Mouse (Mus musculus): ENCODE measurements around the gene Comp.
A peak's percentile ranks its signal among the peaks of the same experiment; 100 is the strongest.

The Comp gene

DNA sequence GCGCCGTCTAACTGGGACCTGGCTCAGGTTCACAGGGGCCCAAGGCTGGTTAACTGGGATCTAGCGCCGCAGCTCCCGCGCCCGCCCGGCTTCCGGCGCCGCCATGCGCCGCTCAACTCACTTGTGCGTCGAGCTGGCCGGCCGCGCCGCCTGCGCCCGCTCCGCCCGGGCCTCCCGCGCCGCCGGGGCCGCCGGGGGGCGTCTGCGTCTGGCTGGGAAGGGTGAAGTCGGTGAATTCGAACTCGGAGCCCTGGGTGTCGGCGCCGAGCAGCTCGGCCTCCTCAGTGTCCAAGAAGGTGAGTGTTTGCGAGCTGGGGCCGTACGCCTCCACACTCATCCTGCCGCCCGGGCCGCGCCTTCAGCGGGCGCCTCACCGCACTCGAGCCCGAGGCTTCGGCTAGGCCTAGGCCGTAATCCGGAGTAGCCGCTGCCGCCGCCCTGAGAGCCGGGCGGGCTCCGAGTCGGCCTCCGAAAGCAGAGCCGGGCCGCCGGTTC is 20.7 kb upstream of the Comp start:
- no peak for DNase-seq (ENCODE audit: low spot score in 2 of 2)

GRCm38 (mm10) chr8:70353194-70353817 is 20.1 kb upstream of the Comp start, which contains the start of gene Upf1:
Upf1 (minus strand) TSS chr8:70353278.
- DNase-seq (ENCODE audit: low spot score in 2 of 2) = peak; percentile 94 to 99

GRCm38 (mm10) chr8:70354004-70354403 is 19.4 kb upstream of the Comp start:
- DNase-seq (ENCODE audit: low spot score in 2 of 2) = no peak

DNA sequence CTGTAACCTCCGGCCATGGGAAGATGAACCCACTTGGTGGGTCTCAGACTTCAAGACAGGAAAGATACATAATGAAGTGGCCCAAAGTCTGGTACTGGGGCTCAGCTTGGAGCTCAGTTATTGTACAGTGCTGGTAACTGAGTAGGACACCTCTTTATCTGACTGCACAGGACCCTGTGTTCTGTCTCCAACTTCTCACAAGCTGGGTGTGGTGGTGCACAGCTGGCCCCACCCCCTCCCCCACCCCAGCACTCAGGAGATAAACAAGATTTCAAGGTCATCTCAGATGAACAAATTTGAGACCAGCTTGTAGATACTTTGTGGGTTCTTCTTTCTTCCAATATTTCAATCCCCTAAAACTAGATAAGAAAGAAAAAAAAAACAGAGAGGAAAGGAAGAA is 17.2 kb upstream of the Comp start:
- DNase-seq (ENCODE audit: low spot score in 2 of 2) = no peak

DNA sequence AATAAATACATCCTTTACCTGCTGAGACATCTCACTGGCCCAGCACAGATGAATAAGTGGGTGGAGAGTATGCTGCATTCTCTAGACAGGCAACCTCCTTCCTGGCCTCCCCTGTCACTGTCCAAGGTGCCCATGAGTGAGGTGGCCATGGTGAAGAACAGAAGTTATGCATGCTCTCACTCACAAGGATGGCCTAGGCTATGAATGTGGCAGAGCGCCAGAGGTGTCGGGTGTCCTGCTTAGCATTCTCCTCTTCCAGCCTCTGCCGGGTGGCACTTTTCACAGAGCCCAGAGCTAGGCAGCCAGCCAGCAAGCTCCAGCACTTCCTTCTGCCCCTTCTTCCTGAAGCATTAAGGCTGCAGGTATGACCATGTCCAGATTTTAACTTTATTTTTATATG is 13.9 kb upstream of the Comp start:
- no peak for DNase-seq (ENCODE audit: low spot score in 2 of 2)

DNA sequence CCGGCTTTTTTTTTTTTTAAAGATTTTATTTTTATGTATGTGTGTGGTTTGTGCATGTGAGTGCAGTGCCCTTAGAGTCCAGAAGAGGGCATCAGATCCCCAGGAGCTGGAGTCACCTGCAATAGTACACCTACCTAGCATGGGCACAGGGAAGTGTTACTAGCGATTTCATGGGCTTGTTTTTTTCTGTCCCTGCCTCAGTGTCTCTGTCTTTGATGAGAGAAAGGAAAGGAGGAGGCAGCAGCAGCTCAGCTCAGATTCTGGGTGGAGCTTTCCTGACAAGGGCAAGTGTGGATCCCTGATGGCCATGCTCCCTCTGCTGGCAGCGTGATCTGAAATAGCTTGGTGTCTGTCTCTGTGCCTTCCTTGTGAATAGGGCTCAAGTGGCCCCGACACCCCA is 12.6 kb upstream of the Comp start:
- DNase-seq (ENCODE audit: low spot score in 2 of 2) = no peak

DNA sequence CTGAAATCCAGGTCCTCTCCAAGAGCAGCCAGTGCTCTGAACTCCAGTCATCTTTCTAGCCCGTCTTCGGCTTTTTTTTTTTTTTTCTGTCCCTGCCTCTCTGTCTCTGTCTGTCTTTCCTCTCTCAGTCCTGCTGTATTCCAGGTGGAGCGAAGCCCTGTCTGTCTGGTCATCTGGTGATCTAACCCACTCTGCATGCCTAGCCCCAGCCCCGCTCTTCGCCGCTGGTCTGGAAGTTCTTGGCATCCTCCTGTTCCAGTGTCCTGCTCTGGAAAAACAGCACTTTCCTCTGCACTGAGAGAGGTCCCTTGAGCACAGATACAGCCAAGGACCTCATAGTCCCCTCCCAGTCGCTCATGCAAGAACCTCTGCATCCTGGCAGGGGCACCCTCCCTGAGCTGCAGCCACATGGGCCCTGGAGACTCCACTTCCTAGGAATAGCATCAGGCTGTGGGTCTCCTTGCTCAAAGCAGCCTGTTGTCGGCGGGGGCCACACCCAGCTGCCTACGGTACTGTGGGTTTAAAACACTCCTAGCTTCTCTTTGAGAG is 11.8 kb upstream of the Comp start:
- no peak for DNase-seq (ENCODE audit: low spot score in 2 of 2)

GRCm38 (mm10) chr8:70364066-70364465 is 9.3 kb upstream of the Comp start:
- no peak for DNase-seq (ENCODE audit: low spot score in 2 of 2)

DNA sequence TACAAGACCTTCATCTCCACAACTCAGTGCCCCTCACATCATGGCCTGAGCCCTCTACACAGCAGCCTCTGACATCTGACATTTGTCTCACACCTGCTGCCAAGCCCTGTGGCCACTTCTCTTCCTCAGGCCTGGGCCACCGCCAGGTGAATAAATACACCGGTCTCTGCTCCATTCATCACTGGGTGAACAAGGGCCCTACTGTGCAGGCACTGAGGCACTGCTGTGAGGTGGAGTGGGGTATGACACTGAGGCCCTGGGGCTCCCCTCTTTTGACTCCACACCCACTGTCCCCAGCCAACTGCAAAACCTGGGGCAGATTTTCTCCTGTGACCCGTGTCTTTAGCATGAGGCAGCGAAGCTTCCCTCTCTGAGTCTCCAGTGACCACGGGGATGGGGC is 6.8 kb upstream of the Comp start:
- no peak for DNase-seq (ENCODE audit: low spot score in 2 of 2)

DNA sequence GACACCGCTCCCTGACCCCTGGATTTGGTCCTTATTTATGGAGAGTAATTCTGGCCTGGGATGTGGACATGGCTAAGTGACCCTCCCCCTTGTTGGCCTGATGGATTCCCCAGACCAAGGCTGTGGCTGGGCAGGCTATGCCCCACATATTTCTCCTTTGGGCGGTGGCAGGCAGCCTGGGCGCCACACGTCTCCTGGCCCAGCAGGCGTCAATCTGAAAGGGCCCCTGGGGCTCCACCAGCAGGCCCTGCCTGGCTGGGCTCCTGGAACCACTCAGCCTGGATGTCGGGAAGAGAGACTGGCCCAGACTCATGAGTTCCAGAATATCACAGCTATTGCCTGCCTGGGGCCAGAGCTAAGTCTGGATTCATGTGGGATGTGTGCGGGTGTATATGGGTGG is 2.9 kb upstream of the Comp start:
- DNase-seq (ENCODE audit: low spot score in 2 of 2) = no peak

GRCm38 (mm10) chr8:70371951-70372350 is 1.4 kb upstream of the Comp start:
- no peak for DNase-seq (ENCODE audit: low spot score in 2 of 2)

DNA sequence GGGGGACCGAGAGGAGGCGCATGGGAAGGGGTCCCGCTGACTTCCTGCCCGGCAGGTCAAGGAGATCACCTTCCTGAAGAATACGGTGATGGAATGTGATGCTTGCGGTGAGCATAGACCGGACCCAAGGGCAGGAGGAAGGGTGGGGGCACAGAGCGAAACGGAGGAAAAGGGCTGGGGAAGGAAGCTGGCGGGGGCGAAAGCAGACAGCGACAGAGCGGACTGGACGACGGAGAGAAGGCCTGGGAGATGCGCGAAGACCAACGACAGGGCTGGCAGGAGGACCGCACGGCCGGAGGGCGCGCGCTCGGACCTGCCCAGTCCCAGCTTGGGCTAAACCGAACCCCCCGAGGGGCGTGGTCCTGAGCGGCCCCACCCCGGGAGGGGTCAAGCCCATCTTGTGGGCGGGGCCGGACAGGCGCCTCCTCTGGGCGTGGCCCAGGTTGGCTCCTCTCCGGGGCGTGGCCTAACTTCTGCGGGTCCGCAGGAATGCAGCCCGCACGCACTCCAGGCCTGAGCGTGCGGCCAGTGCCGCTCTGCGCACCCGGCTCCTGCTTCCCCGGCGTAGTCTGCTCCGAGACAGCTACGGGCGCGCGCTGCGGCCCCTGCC is 1.1 kb downstream of the Comp start:
- no peak for DNase-seq (ENCODE audit: low spot score in 2 of 2)

GRCm38 (mm10) chr8:70375212-70375859 is 2.0 kb downstream of the Comp start:
- no peak for DNase-seq (ENCODE audit: low spot score in 2 of 2)

GRCm38 (mm10) chr8:70376275-70376741 is 3.0 kb downstream of the Comp start:
- DNase-seq (ENCODE audit: low spot score in 2 of 2) = no peak

DNA sequence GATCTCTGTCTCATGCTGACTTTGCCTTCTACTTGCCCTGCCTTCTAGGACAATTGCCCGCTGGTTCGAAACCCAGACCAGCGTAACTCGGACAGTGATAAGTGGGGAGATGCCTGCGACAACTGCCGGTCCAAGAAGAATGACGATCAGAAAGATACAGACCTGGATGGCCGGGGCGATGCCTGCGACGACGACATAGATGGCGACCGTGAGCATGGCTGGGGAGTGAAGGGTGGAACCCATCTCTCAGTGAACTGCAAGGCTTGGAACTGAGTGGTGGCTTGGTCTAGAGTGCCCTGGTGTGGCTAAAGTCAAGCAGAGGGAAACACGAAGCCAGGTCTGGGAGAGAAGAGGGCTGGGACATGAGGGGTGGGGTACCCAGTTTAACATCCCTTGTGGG is 3.7 kb downstream of the Comp start:
- no peak for DNase-seq (ENCODE audit: low spot score in 2 of 2)

DNA sequence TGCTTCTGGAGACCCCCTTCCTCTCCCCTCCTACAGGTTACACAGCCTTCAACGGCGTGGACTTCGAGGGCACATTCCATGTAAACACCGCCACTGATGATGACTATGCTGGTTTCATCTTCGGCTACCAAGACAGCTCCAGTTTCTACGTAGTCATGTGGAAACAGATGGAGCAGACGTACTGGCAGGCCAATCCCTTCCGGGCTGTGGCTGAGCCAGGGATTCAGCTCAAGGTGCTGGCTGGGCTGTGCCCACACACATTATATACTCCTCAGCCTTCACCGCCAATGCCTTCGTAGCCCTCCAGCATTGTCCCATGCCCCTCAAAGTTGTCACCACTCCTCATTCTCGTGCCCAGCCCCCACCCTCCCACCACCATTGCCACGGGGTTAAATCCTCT is 6.7 kb downstream of the Comp start:
- no peak for DNase-seq (ENCODE audit: low spot score in 2 of 2)

- DNase-seq (ENCODE audit: low spot score in 2 of 2) = peak; percentile 38 to 49
Observed at GRCm38 (mm10) chr8:70383287-70383686, 9.9 kb downstream of the Comp start.

DNA sequence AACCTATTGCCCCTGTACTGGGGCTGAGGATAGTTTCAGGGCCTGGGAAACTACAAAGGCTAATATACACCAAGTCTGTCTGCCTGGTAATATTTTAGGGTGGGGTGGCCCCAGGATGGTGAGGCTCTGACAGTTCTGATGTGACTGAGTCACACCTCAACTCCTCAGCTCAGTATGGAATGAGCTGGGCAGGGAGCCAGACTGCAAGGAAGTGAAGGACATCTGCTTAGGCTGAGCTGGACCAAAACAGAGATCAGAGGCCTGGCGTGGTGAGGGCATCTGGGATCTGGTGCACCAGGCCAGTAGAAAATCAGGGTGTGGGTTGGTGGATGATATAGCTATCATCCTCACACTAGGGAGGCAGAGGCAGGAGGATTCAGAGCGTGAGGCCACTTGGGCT is 16.3 kb downstream of the Comp start:
- DNase-seq (ENCODE audit: low spot score in 2 of 2) = no peak

GRCm38 (mm10) chr8:70393087-70393486 is 19.7 kb downstream of the Comp start:
- DNase-seq (ENCODE audit: low spot score in 2 of 2) = no peak

DNA sequence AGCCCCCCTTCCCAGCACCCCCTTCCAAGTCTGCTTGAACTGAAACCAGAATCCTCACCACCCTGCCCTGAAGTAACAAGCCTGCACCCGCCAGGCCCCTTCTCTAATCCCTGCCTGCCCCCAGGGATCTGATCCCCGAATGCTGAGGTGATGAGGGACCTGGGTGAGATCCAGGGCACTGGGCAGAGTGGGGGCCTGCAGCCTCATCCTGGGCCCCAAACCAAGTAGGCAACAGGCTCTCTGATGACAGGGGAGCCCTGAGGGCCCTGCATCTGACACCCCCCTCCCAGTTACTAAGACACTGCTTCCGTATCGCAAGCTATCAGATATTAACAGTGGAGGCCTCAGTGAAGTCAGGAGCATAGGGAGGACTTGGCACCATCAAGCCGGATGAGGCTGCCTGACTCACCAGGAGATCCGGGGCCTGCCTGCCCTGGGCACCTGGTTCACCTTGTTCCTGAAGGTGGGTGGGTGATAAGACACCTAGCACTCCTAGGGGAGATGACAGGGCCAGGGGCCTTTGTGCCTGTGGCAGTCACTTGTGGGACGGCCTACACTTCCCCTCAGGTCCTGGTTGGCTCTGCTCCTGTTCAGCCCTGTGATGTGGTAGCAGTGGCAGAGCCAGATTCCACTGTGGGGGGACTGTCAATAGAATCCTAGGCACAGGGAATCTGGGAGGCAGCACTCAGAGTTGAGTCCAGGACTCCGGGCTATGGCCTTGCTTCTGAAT is 21.1 kb downstream of the Comp start:
- DNase-seq (ENCODE audit: low spot score in 2 of 2) = no peak

DNA sequence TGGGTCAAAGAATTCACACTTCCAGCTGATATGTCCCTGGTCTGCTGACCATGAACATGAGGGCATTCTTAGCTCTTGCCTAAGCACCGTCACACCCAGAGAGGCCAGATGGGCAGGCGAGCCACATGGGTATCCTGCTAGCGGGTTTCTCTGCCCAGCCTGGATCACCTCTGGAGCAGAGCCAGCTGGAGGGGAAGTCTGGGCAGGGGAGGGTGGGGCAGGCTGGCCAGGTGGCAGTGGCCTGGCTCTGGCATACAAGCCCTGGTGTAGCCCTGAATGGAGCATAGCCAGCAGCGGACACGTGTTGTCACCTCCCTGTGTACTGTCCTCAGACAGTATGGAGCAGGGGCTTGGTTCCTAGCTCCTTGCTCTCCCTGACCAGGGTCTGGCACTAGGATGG is 22.3 kb downstream of the Comp start:
- DNase-seq (ENCODE audit: low spot score in 2 of 2) = no peak

DNA sequence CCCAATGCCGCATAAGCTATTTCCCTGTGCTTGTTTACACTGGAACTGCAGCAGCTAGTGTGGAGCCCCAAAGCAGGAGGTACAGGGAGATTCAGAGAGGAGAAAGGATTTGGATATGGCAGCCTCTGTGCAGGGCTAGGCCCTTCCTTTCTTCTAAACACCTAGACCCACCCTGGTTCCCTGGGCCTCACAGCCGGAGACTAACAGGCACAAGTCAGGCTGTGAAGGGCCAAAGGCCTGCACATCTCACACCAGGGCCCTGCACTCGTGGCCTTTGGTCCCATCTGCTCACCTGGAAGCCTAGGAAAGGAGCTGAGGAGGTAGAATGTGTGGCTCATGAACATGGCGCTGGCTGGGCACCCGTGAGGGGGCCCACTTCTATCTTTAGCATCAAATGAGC is 22.8 kb downstream of the Comp start:
- no peak for DNase-seq (ENCODE audit: low spot score in 2 of 2)
